Mouse (Mus musculus): ENCODE measurements around the gene Tmem45a. TPM values are rescaled to one million over a fixed set of nuclear protein-coding genes. Genes with fewer than 3 reads are reported as not detected.

The Tmem45a gene
- not detected for polyA plus RNA-seq (2017; shearing (Covaris generic))

DNA sequence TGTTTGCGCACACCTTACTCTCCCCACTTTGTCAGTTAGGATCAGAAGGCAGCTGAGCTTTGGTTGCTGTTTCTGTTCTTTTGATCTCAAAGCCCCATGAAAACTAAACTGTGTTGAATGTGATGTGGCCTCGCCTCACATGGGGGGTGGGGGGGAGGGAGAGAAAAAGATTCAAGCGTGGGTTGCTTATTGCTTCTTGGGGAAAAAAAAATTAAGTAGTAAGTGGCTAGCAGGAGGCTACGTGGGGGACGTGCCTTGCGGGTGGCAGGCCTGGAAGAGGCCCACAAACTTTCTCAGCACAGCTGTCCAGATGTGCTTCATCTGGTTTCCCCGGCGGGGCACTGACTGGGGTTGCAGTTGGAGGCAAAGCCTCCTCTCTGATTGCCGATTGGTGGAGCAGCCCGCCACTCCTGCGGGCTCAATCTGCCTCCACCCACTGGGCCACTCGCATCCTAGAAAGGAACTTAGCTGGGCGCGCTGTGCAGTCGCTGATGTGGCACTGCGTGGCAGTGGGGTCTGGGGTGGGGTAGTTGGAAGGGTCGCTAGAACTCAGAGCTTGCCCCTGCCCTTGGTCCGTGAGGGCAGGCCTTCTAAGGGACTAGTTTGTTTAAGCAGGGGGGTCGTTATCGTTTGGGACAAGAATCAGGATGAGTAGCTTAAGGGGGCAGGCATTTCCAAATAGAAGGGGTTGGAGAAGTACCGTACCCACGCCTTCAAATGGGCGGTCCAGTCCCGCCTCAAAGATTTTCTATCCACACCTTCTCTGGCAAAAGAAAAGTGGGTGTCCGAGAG is at the start of gene Tmem45a:
Gene Tmem45a (minus strand): TSS at position 343 of the 792 bp plus-strand sequence.

DNA sequence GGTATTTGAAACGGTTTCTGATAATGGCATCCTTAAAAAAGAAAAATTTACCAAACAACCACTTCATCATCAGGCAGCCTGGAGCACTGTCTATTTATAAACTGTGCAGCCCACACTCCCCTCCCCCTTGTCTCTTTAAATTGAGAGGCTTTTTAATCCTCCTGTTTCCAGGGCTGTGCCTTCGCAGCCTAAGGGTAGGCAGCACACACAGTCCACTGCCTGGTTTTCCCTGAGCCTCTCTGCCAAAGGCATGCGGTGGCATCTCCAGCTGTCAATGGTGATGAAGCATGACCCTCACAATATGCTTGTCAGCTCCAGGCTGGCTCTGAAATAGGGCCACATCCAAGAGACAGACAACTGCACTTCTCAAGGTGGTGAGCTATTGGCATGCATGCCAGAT is 42.1 kb upstream of the Tmem45a start, which contains the start of gene Lnp1:
Gene Lnp1 (minus strand): TSS at position 39 of the 400 bp plus-strand sequence.

DNA sequence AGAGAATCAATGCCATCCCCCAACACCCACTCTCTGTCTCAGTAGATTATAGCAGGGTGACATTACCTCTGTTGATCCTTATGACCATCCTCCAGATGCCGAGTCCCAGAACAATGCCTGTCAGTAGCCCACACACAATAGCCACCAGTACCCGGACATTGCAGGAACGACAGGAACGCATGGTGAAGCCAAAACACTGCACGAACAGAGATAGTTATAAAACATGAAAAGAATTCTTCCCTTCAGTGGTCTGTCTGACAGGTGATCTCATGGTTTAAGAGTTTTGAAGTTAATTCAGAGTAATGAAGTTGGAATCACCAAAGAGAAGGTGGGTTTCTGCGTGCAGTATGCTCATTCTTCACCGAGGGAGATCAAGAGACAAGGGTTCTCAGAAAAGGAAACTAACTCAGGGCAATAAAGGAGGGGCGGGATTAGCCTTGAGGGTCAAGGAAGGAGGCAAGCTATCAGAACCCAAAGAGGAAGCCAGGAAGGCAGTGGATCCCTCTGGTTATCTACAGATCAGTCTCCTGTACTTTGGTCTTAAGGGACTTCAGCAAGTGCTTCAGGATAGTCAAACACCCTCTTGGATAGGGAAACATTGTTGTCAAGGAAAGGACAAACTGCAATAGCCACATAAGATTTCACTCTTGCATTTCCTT is 90.4 kb downstream of the Tmem45a start, which contains the start of gene Adgrg7:
Gene Adgrg7 (minus strand): TSS at position 375 of the 659 bp plus-strand sequence.

Other genes with a start within 250 kb of the Tmem45a start
- gene Tfg, start 168.7 kb downstream of the Tmem45a start, polyA plus RNA-seq (2017; shearing (Covaris generic)): 70.1 TPM
- not detected for gene Adgrg7, start 90.3 kb downstream of the Tmem45a start, polyA plus RNA-seq (2017; shearing (Covaris generic))
- not detected for gene Lnp1, start 41.9 kb upstream of the Tmem45a start, polyA plus RNA-seq (2017; shearing (Covaris generic))
- not detected for gene Tmem45a2, start 185.2 kb upstream of the Tmem45a start, polyA plus RNA-seq (2017; shearing (Covaris generic))
- gene Tomm70a, start 235.5 kb upstream of the Tmem45a start, polyA plus RNA-seq (2017; shearing (Covaris generic)): 12.0 TPM